Mouse (Mus musculus): ENCODE measurements around the gene Calhm3.

GRCm38 (mm10) chr19:47148267-47148847, 9.2 kb downstream of the Calhm3 start:
- TF ChIP-seq CTCF (IDR thresholded peaks at IDR 0.05; ENCODE audit: insufficient read depth, low read length) (no peak), POLR2A (IDR thresholded peaks at IDR 0.05; ENCODE audit: borderline replicate concordance, extremely low read depth, low read depth, low read length) (no peak)

All from lung, adult 2 months (tissue).